Mouse (Mus musculus) heart, postnatal 36 days (tissue): ENCODE measurements around the gene Tbc1d9. TPM values are rescaled to one million over a fixed set of nuclear protein-coding genes. Genes with fewer than 3 reads are reported as not detected.

Source experiments
- DNase-seq, 2 experiments: peaks; one replicate each; pipeline ENCODE4 v3.0.0; 2021 to 2022
- intact Hi-C: fragments of 180-260 bp; cut with DNase I; formaldehyde crosslinking; loops from one replicate; pipeline ENCODE4 v1.15.1; 2025
- total RNA-seq, 2 experiments: library from RNA; stranded (reverse); gene quantifications; 2 replicates each; pipeline ENCODE4 v1.2.3; 2021

Tbc1d9 gene
- total RNA-seq, result 1 to 10 TPM; 2.2 to 3.3 TPM

- peak; percentile 65 to 77 for DNase-seq
- intact Hi-C loops, result loop anchor here (5.0 kb wide), 1 partner anchor 167 kb away; the partner anchor contains the start of gene Elmod2
These were observed at the start of gene Tbc1d9 for GRCm38 (mm10) chr8:83165235-83165930. TSS of gene Tbc1d9 (plus strand) at chr8:83165352.

- no peak for DNase-seq
- intact Hi-C loops, result no loop called here
These were observed 30.1 kb upstream of the Tbc1d9 start for GRCm38 (mm10) chr8:83135086-83135485.

- intact Hi-C loops, result loop anchor here (2.0 kb wide), 1 partner anchor 27 kb away; the partner anchor contains the start of gene Gm10645
These were observed 25.1 kb upstream of the Tbc1d9 start for GRCm38 (mm10) chr8:83140068-83140467.

GRCm38 (mm10) chr8:83140701-83141111 lies 24.4 kb upstream of the Tbc1d9 start:
- DNase-seq, result no peak
- intact Hi-C loops, result loop anchor here (2.0 kb wide), 1 partner anchor 26 kb away; the partner anchor contains the start of gene Gm10645

More at GRCm38 (mm10) chr8:83140068-83140467, 25.1 kb upstream of the Tbc1d9 start:
- no peak for DNase-seq

- intact Hi-C loops, result loop anchor here (2.0 kb wide), 1 partner anchor 25 kb away; the partner anchor contains the start of gene Gm10645
- no peak for DNase-seq
These were observed 23.8 kb upstream of the Tbc1d9 start for GRCm38 (mm10) chr8:83141358-83141757.

GRCm38 (mm10) chr8:83144601-83145000 lies 20.6 kb upstream of the Tbc1d9 start:
- intact Hi-C loops, result no loop called here
- no peak for DNase-seq

GRCm38 (mm10) chr8:83145421-83145820 lies 19.7 kb upstream of the Tbc1d9 start:
- intact Hi-C loops, result no loop called here
- no peak for DNase-seq

- intact Hi-C loops, result no loop called here
- DNase-seq, result no peak
These were observed 16.0 kb upstream of the Tbc1d9 start for GRCm38 (mm10) chr8:83149124-83149523.

GRCm38 (mm10) chr8:83152055-83152454 lies 13.1 kb upstream of the Tbc1d9 start:
- no peak for DNase-seq
- intact Hi-C loops, result no loop called here

- no peak for DNase-seq
- intact Hi-C loops, result no loop called here
These were observed 12.7 kb upstream of the Tbc1d9 start for GRCm38 (mm10) chr8:83152470-83152869.

GRCm38 (mm10) chr8:83155110-83155509 lies 10.0 kb upstream of the Tbc1d9 start:
- intact Hi-C loops, result no loop called here
- DNase-seq, result no peak

GRCm38 (mm10) chr8:83158971-83159370 lies 6.2 kb upstream of the Tbc1d9 start:
- no peak for DNase-seq
- intact Hi-C loops, result no loop called here

- DNase-seq, result no peak
- intact Hi-C loops, result no loop called here
These were observed 5.5 kb upstream of the Tbc1d9 start for GRCm38 (mm10) chr8:83159615-83160014.

- intact Hi-C loops, result no loop called here
- no peak for DNase-seq
These were observed 4.5 kb upstream of the Tbc1d9 start for GRCm38 (mm10) chr8:83160613-83161012.

- DNase-seq, result peak; percentile 45 to 51
- intact Hi-C loops, result loop anchor here (2.0 to 5.0 kb wide), 2 partner anchors 25 to 166 kb away; partner anchors contain the start of gene Elmod2
These were observed 1.0 kb downstream of the Tbc1d9 start, which contains the start of gene Gm10645 for GRCm38 (mm10) chr8:83165931-83166867. TSS of gene Gm10645 (minus strand) at chr8:83166170.

- DNase-seq, result no peak
- intact Hi-C loops, result loop anchor here (2.0 to 5.0 kb wide), 2 partner anchors 27 to 164 kb away; partner anchors contain the start of gene Elmod2
These were observed 2.8 kb downstream of the Tbc1d9 start for GRCm38 (mm10) chr8:83167932-83168331.

- no peak for DNase-seq
- intact Hi-C loops, result loop anchor here (5.0 kb wide), 1 partner anchor 163 kb away; the partner anchor contains the start of gene Elmod2
These were observed 4.0 kb downstream of the Tbc1d9 start for GRCm38 (mm10) chr8:83169127-83169526.

GRCm38 (mm10) chr8:83169709-83170108 lies 4.6 kb downstream of the Tbc1d9 start:
- intact Hi-C loops, result loop anchor here (5.0 kb wide), 1 partner anchor 163 kb away; the partner anchor contains the start of gene Elmod2
- peak in 1 of 2 experiments; percentile 24 for DNase-seq

- intact Hi-C loops, result no loop called here
- DNase-seq, result no peak
These were observed 5.7 kb downstream of the Tbc1d9 start for GRCm38 (mm10) chr8:83170894-83171293.

GRCm38 (mm10) chr8:83175680-83176079 lies 10.5 kb downstream of the Tbc1d9 start:
- intact Hi-C loops, result loop anchor here (2.0 kb wide), 1 partner anchor 75 kb away; no protein-coding TSS in a partner anchor
- no peak for DNase-seq

GRCm38 (mm10) chr8:83176785-83177184 lies 11.6 kb downstream of the Tbc1d9 start:
- intact Hi-C loops, result loop anchor here (2.0 kb wide), 1 partner anchor 76 kb away; no protein-coding TSS in a partner anchor
- no peak for DNase-seq
